Mouse (Mus musculus): Measurements from ENCODE around the gene Ttc5.
"Not testable (repeated sequence)": the region's sequence is repeated elsewhere in the genome, so short reads cannot be mapped to it uniquely, and the experiment has no call there.

The Ttc5 gene

GRCm38 (mm10) chr14:50785251-50785637 lies at the start of gene Ttc5:
Gene Ttc5 (minus strand): TSS chr14:50785519.
- peak; percentile 80 for DNase-seq

GRCm38 (mm10) chr14:50834435-50834834 lies 49.1 kb upstream of the Ttc5 start:
- DNase-seq, result no peak

GRCm38 (mm10) chr14:50833964-50834363 lies 48.6 kb upstream of the Ttc5 start:
- DNase-seq, result peak; percentile 54

GRCm38 (mm10) chr14:50829878-50830277 lies 44.6 kb upstream of the Ttc5 start:
- DNase-seq, result no peak

- DNase-seq, result no peak
Observed at GRCm38 (mm10) chr14:50826579-50826978, 41.3 kb upstream of the Ttc5 start.

- DNase-seq, result no peak
Observed at GRCm38 (mm10) chr14:50824219-50824618, 38.9 kb upstream of the Ttc5 start.

GRCm38 (mm10) chr14:50823240-50823639 lies 37.9 kb upstream of the Ttc5 start:
- DNase-seq, result no peak

- no peak for DNase-seq
Observed at GRCm38 (mm10) chr14:50813060-50813459, 27.7 kb upstream of the Ttc5 start.

- peak; percentile 99 for DNase-seq
Observed at GRCm38 (mm10) chr14:50807487-50808072, 22.3 kb upstream of the Ttc5 start, which contains the start of the genes Ccnb1ip1 and Parp2. Gene Ccnb1ip1 (minus strand): TSS chr14:50807732. Gene Parp2 (plus strand): TSS chr14:50807841.

- DNase-seq, result not testable (repeated sequence)
Observed at GRCm38 (mm10) chr14:50806469-50806868, 21.1 kb upstream of the Ttc5 start.

GRCm38 (mm10) chr14:50804683-50805082 lies 19.4 kb upstream of the Ttc5 start:
- no peak for DNase-seq

- DNase-seq, result no peak
Observed at GRCm38 (mm10) chr14:50802843-50803562, 17.7 kb upstream of the Ttc5 start.

- DNase-seq, result no peak
Observed at GRCm38 (mm10) chr14:50802441-50802840, 17.1 kb upstream of the Ttc5 start.

GRCm38 (mm10) chr14:50799502-50800259 lies 14.4 kb upstream of the Ttc5 start:
- DNase-seq, result peak; percentile 28

- no peak for DNase-seq
Observed at GRCm38 (mm10) chr14:50798512-50798911, 13.2 kb upstream of the Ttc5 start.

GRCm38 (mm10) chr14:50796464-50796863 lies 11.1 kb upstream of the Ttc5 start:
- DNase-seq, result no peak

- DNase-seq, result no peak
Observed at GRCm38 (mm10) chr14:50795965-50796364, 10.6 kb upstream of the Ttc5 start.

GRCm38 (mm10) chr14:50795261-50795935 lies 10.1 kb upstream of the Ttc5 start:
- DNase-seq, result no peak

GRCm38 (mm10) chr14:50788157-50788556 lies 2.8 kb upstream of the Ttc5 start:
- no peak for DNase-seq

- no peak for DNase-seq
Observed at GRCm38 (mm10) chr14:50784391-50785250, 698 bp downstream of the Ttc5 start.

- DNase-seq, result no peak
Observed at GRCm38 (mm10) chr14:50782166-50782565, 3.2 kb downstream of the Ttc5 start.

GRCm38 (mm10) chr14:50771342-50771741 lies 14.0 kb downstream of the Ttc5 start:
- DNase-seq, result no peak
